Mouse (Mus musculus): ENCODE data around the gene Mttp. TPM values are rescaled to one million over a fixed set of nuclear protein-coding genes. Genes with fewer than 3 reads are reported as not detected.

Mttp gene
- polyA plus RNA-seq, 1 experiment = 0.02 TPM

- H3K36me3 ChIP-seq (ENCODE audit: control insufficient read depth) = peaks cover 2% of the 10 kb centered on the region; the same call in 1 of the 2 replicates
- H3K4me3 ChIP-seq (replicated peaks) = no peak overlapping the region
- TF ChIP-seq GATA1 (IDR thresholded peaks at IDR 0.05; ENCODE audit: low read length) (no peak), TAL1 (IDR thresholded peaks at IDR 0.05; ENCODE audit: low read length) (no peak)
- H3K4me1 ChIP-seq (ENCODE audit: control insufficient read depth) = no peaks in the 10 kb centered on the region
- no peaks in the 10 kb centered on the region for H3K9me3 ChIP-seq (ENCODE audit: control insufficient read depth, low read length)
- H3K27me3 ChIP-seq (ENCODE audit: control insufficient read depth) = no peaks in the 10 kb centered on the region
These were observed 41.1 kb downstream of the Mttp start for GRCm38 (mm10) chr3:138103690-138104089.

GRCm38 (mm10) chr3:138101936-138102335, 42.8 kb downstream of the Mttp start:
- H3K27me3 ChIP-seq (ENCODE audit: control insufficient read depth) = no peaks in the 10 kb centered on the region
- no peaks in the 10 kb centered on the region for H3K4me1 ChIP-seq (ENCODE audit: control insufficient read depth)
- no peak overlapping the region for H3K4me3 ChIP-seq (replicated peaks)
- H3K36me3 ChIP-seq (ENCODE audit: control insufficient read depth) = peaks cover 2% of the 10 kb centered on the region; the same call in 1 of the 2 replicates
- H3K9me3 ChIP-seq (ENCODE audit: control insufficient read depth, low read length) = no peaks in the 10 kb centered on the region
- TF ChIP-seq GATA1 (IDR thresholded peaks at IDR 0.05; ENCODE audit: low read length) (no peak), TAL1 (IDR thresholded peaks at IDR 0.05; ENCODE audit: low read length) (no peak)

- H3K27me3 ChIP-seq (ENCODE audit: control insufficient read depth) = no peaks in the 10 kb centered on the region
- no peaks in the 10 kb centered on the region for H3K4me1 ChIP-seq (ENCODE audit: control insufficient read depth)
- no peak for TF ChIP-seq GATA1 (IDR thresholded peaks at IDR 0.05; ENCODE audit: low read length)
- no peak for TF ChIP-seq TAL1 (IDR thresholded peaks at IDR 0.05; ENCODE audit: low read length)
- H3K4me3 ChIP-seq (replicated peaks) = no peak overlapping the region
- H3K9me3 ChIP-seq (ENCODE audit: control insufficient read depth, low read length) = no peaks in the 10 kb centered on the region
- H3K36me3 ChIP-seq (ENCODE audit: control insufficient read depth) = peaks cover 2% of the 10 kb centered on the region; the same call in 1 of the 2 replicates
These were observed 47.0 kb downstream of the Mttp start for GRCm38 (mm10) chr3:138097718-138098117.

GRCm38 (mm10) chr3:138096263-138097028, 48.3 kb downstream of the Mttp start:
- TF ChIP-seq TAL1 (IDR thresholded peaks at IDR 0.05; ENCODE audit: low read length) (no peak), GATA1 (IDR thresholded peaks at IDR 0.05; ENCODE audit: low read length) (no peak)
- Histone ChIP-seq H3K4me1 (ENCODE audit: control insufficient read depth) (no peaks in the 10 kb centered on the region), H3K27me3 (ENCODE audit: control insufficient read depth) (no peaks in the 10 kb centered on the region), H3K4me3 (replicated peaks) (no peak overlapping the region), H3K36me3 (ENCODE audit: control insufficient read depth) (peaks cover 2% of the 10 kb centered on the region; the same call in 1 of the 2 replicates), H3K9me3 (ENCODE audit: control insufficient read depth, low read length) (no peaks in the 10 kb centered on the region)

- TF ChIP-seq TAL1 (IDR thresholded peaks at IDR 0.05; ENCODE audit: low read length) (no peak), GATA1 (IDR thresholded peaks at IDR 0.05; ENCODE audit: low read length) (no peak)
- H3K36me3 ChIP-seq (ENCODE audit: control insufficient read depth) = peaks cover 2% of the 10 kb centered on the region; the same call in 1 of the 2 replicates
- H3K4me1 ChIP-seq (ENCODE audit: control insufficient read depth) = no peaks in the 10 kb centered on the region
- no peaks in the 10 kb centered on the region for H3K27me3 ChIP-seq (ENCODE audit: control insufficient read depth)
- no peaks in the 10 kb centered on the region for H3K9me3 ChIP-seq (ENCODE audit: control insufficient read depth, low read length)
- no peak overlapping the region for H3K4me3 ChIP-seq (replicated peaks)
These were observed 49.0 kb downstream of the Mttp start for GRCm38 (mm10) chr3:138095718-138096117.

- TF ChIP-seq GATA1 (IDR thresholded peaks at IDR 0.05; ENCODE audit: low read length) (no peak), TAL1 (IDR thresholded peaks at IDR 0.05; ENCODE audit: low read length) (no peak)
- Histone ChIP-seq H3K36me3 (ENCODE audit: control insufficient read depth) (peaks cover 2% of the 10 kb centered on the region; the same call in 1 of the 2 replicates), H3K4me1 (ENCODE audit: control insufficient read depth) (no peaks in the 10 kb centered on the region), H3K4me3 (replicated peaks) (no peak overlapping the region), H3K9me3 (ENCODE audit: control insufficient read depth, low read length) (no peaks in the 10 kb centered on the region), H3K27me3 (ENCODE audit: control insufficient read depth) (no peaks in the 10 kb centered on the region)
These were observed 49.5 kb downstream of the Mttp start for GRCm38 (mm10) chr3:138095301-138095700.

- Histone ChIP-seq H3K27me3 (ENCODE audit: control insufficient read depth) (no peaks in the 10 kb centered on the region), H3K4me3 (replicated peaks) (no peak overlapping the region), H3K9me3 (ENCODE audit: control insufficient read depth, low read length) (no peaks in the 10 kb centered on the region), H3K36me3 (ENCODE audit: control insufficient read depth) (no peaks in the 10 kb centered on the region), H3K4me1 (ENCODE audit: control insufficient read depth) (no peaks in the 10 kb centered on the region)
- TF ChIP-seq GATA1 (IDR thresholded peaks at IDR 0.05; ENCODE audit: low read length) = no peak
These were observed 60.9 kb downstream of the Mttp start for GRCm38 (mm10) chr3:138083896-138084295.

- Histone ChIP-seq H3K4me1 (ENCODE audit: control insufficient read depth) (no peaks in the 10 kb centered on the region), H3K36me3 (ENCODE audit: control insufficient read depth) (no peaks in the 10 kb centered on the region), H3K9me3 (ENCODE audit: control insufficient read depth, low read length) (no peaks in the 10 kb centered on the region), H3K27me3 (ENCODE audit: control insufficient read depth) (no peaks in the 10 kb centered on the region), H3K4me3 (replicated peaks) (no peak overlapping the region)
- TF ChIP-seq TAL1 (IDR thresholded peaks at IDR 0.05; ENCODE audit: low read length) (no peak), GATA1 (IDR thresholded peaks at IDR 0.05; ENCODE audit: low read length) (no peak)
These were observed 61.6 kb downstream of the Mttp start for GRCm38 (mm10) chr3:138083073-138083637.

GRCm38 (mm10) chr3:138078701-138079100, 66.1 kb downstream of the Mttp start:
- Histone ChIP-seq H3K4me3 (replicated peaks) (no peak overlapping the region), H3K27me3 (ENCODE audit: control insufficient read depth) (no peaks in the 10 kb centered on the region), H3K4me1 (ENCODE audit: control insufficient read depth) (no peaks in the 10 kb centered on the region), H3K9me3 (ENCODE audit: control insufficient read depth, low read length) (no peaks in the 10 kb centered on the region), H3K36me3 (ENCODE audit: control insufficient read depth) (no peaks in the 10 kb centered on the region)
- no peak for TF ChIP-seq TAL1 (IDR thresholded peaks at IDR 0.05; ENCODE audit: low read length)
- no peak for TF ChIP-seq GATA1 (IDR thresholded peaks at IDR 0.05; ENCODE audit: low read length)
